Mouse (Mus musculus) thymus, adult 2 months (tissue): ENCODE results near the gene Gga2. TPM values are rescaled to one million over a fixed set of nuclear protein-coding genes. Genes with fewer than 3 reads are reported as not detected.

Experiments used
- DNase-seq: peaks from one replicate; pipeline ENCODE4 v3.0.0; 2021
- H3K27ac ChIP-seq: fragments of 200-500 bp; 2 replicates; pipeline ENCODE4 v1.5.1; 2012; ENCODE audit warnings: low read length, control low read depth; ENCODE audit not compliant: control insufficient read depth, insufficient read depth
- H3K27me3 ChIP-seq: fragments of 200-500 bp; 2 replicates; pipeline ENCODE4 v1.6.1; 2012; ENCODE audit warnings: mild to moderate bottlenecking, low read length, moderate library complexity, mixed read lengths; ENCODE audit not compliant: control insufficient read depth, insufficient read depth
- H3K36me3 ChIP-seq: fragments of 200-500 bp; 2 replicates; pipeline ENCODE4 v1.6.1; 2012; ENCODE audit warnings: mild to moderate bottlenecking, low read length, moderate library complexity; ENCODE audit not compliant: control insufficient read depth, insufficient read depth
- H3K4me1 ChIP-seq: fragments of 200-500 bp; replicated peaks from 2 replicates; pipeline ENCODE4 v1.6.1; 2012; ENCODE audit warnings: low read length; ENCODE audit not compliant: control insufficient read depth, insufficient read depth
- H3K4me3 ChIP-seq: fragments of 200-500 bp; 2 replicates; pipeline ENCODE4 v1.5.1; 2012; ENCODE audit warnings: mild to moderate bottlenecking, low read length, control low read depth, moderate library complexity; ENCODE audit not compliant: control insufficient read depth, insufficient read depth
- CTCF ChIP-seq: fragments of 200-500 bp; IDR thresholded peaks from 2 replicates; pipeline ENCODE4 v1.5.1; 2012; ENCODE audit warnings: mild to moderate bottlenecking, control low read depth, low read length, moderate library complexity, borderline replicate concordance; ENCODE audit not compliant: control insufficient read depth, poor library complexity, insufficient read depth; ENCODE audit errors: extremely low read depth
- POLR2A ChIP-seq: fragments of 200-500 bp; IDR thresholded peaks from 2 replicates; pipeline ENCODE4 v1.6.1; 2012; ENCODE audit warnings: mild to moderate bottlenecking, low read length, control low read depth, moderate library complexity; ENCODE audit not compliant: control insufficient read depth, poor library complexity, insufficient read depth; ENCODE audit errors: extremely low read depth
- WGBS: fragments of 180-500 bp; shearing (Covaris S2); methylation state at CpG from one replicate; pipeline ENCODE4 v1.1.7; 2018; 5-methylcytosine and 5-hydroxymethylcytosine counted together
- polyA plus RNA-seq: library from polyadenylated mRNA; depleted of rRNA; stranded (reverse); fragments of >200 nt; gene quantifications from 2 replicates; pipeline ENCODE4 v1.2.3, GENCODE M21; 2012; rRNA removed

The Gga2 gene
- polyA plus RNA-seq, 1 experiment = 35.4 TPM

DNA sequence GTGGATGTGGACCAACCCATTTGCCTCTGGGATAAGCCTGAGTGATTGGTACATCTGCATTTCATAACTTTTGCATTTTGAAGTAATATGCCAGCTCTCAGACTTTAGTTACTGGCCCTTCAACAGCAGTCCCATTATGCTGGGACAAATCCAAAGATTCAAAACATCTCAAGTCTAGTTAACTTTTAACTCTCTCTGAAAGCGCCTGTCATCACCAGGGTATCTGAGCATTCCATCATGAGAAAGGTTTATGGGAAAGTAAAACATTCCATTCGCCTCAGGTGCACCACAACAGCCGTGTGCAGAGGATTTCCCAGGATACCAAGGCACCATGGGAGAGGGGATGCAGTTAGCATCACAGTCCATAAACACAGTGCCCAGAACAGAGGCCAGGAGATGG is 79.4 kb downstream of the Gga2 start:
- no peak for DNase-seq
- H3K27ac ChIP-seq = no peak overlapping the region
- 0 out of 2 replicates have a peak, but pooled peaks cover 4% of the 10 kb centered on the region for H3K4me1 ChIP-seq
- TF ChIP-seq POLR2A (no peak), CTCF (no peak)
- H3K27me3 ChIP-seq = no peaks in the 10 kb centered on the region
- WGBS = 98% methylated on average over 3 of the region's 3 CpGs
- no peaks in the 10 kb centered on the region for H3K36me3 ChIP-seq
- no peak overlapping the region for H3K4me3 ChIP-seq

DNA sequence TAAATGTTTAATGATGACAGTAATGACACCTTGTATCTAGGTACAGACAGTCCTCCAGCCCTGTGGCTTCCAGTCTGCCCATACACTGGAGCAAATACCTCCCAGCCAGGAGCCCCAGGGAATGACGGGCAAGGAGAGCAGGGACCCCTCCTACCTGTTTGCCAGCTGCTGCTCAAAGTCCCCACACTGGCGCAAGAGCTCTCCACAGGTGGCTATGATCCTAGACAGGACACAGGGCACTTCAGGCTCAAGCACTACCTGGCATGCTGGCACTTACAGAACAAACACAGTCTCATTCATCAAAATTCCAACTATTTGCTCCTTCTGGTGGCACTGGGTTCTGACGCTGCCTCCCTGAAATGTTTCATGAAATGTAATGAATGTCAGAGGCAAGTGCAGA is 80.0 kb downstream of the Gga2 start:
- Histone ChIP-seq H3K27ac (no peak overlapping the region), H3K27me3 (no peaks in the 10 kb centered on the region), H3K36me3 (no peaks in the 10 kb centered on the region), H3K4me3 (no peak overlapping the region), H3K4me1 (0 out of 2 replicates have a peak, but pooled peaks cover 4% of the 10 kb centered on the region)
- TF ChIP-seq CTCF = no peak
- no peak for TF ChIP-seq POLR2A
- DNase-seq = no peak
- 97% methylated on average over 3 of the region's 3 CpGs for WGBS

GRCm38 (mm10) chr7:121939729-121940128 is 81.3 kb downstream of the Gga2 start:
- DNase-seq = no peak
- Histone ChIP-seq H3K4me1 (peaks cover 8% of the 10 kb centered on the region), H3K27ac (no peak overlapping the region), H3K36me3 (no peaks in the 10 kb centered on the region), H3K4me3 (no peak overlapping the region), H3K27me3 (no peaks in the 10 kb centered on the region)
- TF ChIP-seq CTCF = no peak
- no peak for TF ChIP-seq POLR2A
- WGBS = 37% methylated on average over 4 of the region's 4 CpGs

GRCm38 (mm10) chr7:121939244-121939643 is 81.8 kb downstream of the Gga2 start:
- Histone ChIP-seq H3K36me3 (no peaks in the 10 kb centered on the region), H3K4me3 (no peak overlapping the region), H3K27me3 (no peaks in the 10 kb centered on the region), H3K27ac (no peak overlapping the region), H3K4me1 (peaks cover 11% of the 10 kb centered on the region)
- DNase-seq = no peak
- 94% methylated on average over 6 of the region's 6 CpGs for WGBS
- TF ChIP-seq POLR2A (no peak), CTCF (no peak)

GRCm38 (mm10) chr7:121938124-121938891 is 82.7 kb downstream of the Gga2 start:
- Histone ChIP-seq H3K36me3 (no peaks in the 10 kb centered on the region), H3K27ac (no peak overlapping the region), H3K4me1 (peaks cover 13% of the 10 kb centered on the region), H3K27me3 (no peaks in the 10 kb centered on the region), H3K4me3 (no peak overlapping the region)
- no peak for DNase-seq
- TF ChIP-seq POLR2A (no peak), CTCF (no peak)
- WGBS = 96% methylated on average over 8 of the region's 8 CpGs

GRCm38 (mm10) chr7:121936861-121937630 is 84.0 kb downstream of the Gga2 start:
- no peak overlapping the region for H3K27ac ChIP-seq
- no peak for DNase-seq
- no peaks in the 10 kb centered on the region for H3K36me3 ChIP-seq
- no peak overlapping the region for H3K4me3 ChIP-seq
- WGBS = 90% methylated on average over 14 of the region's 14 CpGs
- no peak for TF ChIP-seq POLR2A
- no peak for TF ChIP-seq CTCF
- no peaks in the 10 kb centered on the region for H3K27me3 ChIP-seq
- H3K4me1 ChIP-seq = peaks cover 13% of the 10 kb centered on the region

Other genes starting within 250 kb of the Gga2 start
- gene Scnn1b, start 156.2 kb downstream of the Gga2 start, polyA plus RNA-seq = 0.52 and 1.1 TPM in 2 replicates
- gene Cog7, start 39.5 kb downstream of the Gga2 start, polyA plus RNA-seq = 14.1 and 15.2 TPM in 2 replicates
- 34.3 and 35.1 TPM in 2 replicates for gene Ubfd1, start 46.0 kb upstream of the Gga2 start, polyA plus RNA-seq
- 9.6 and 10.5 TPM in 2 replicates for gene Ears2, start 46.0 kb upstream of the Gga2 start, polyA plus RNA-seq
- gene Ndufab1, start 80.7 kb upstream of the Gga2 start, polyA plus RNA-seq = 361 and 467 TPM in 2 replicates
- gene Palb2, start 111.8 kb upstream of the Gga2 start, polyA plus RNA-seq = 5.9 and 6.1 TPM in 2 replicates
- gene Dctn5, start 111.8 kb upstream of the Gga2 start, polyA plus RNA-seq = 99.5 and 130 TPM in 2 replicates
- 71.8 and 93.5 TPM in 2 replicates for gene Plk1, start 138.2 kb upstream of the Gga2 start, polyA plus RNA-seq
- 0.11 and 0.17 TPM in 2 replicates for gene Ern2, start 165.0 kb upstream of the Gga2 start, polyA plus RNA-seq
- gene Chp2, start 198.3 kb upstream of the Gga2 start, polyA plus RNA-seq = 5.5 and 5.7 TPM in 2 replicates